Mouse (Mus musculus) kidney, adult 8-10 months (tissue): Measurements from ENCODE around the gene Zyx.

ENCODE experiments used
- DNase-seq, 2 experiments: peaks; one replicate each; pipeline ENCODE4 v3.0.0; 2022

The Zyx gene

GRCm38 (mm10) chr6:42349426-42350020 lies at the start of gene Zyx:
Gene Zyx, plus strand, starts transcription at chr6:42349630.
- DNase-seq = peak; percentile 90 to 93

GRCm38 (mm10) chr6:42309816-42310378 lies 39.5 kb upstream of the Zyx start:
- no peak for DNase-seq

GRCm38 (mm10) chr6:42310427-42311053 lies 38.9 kb upstream of the Zyx start:
- DNase-seq = no peak

GRCm38 (mm10) chr6:42318293-42318692 lies 31.1 kb upstream of the Zyx start:
- no peak for DNase-seq

- DNase-seq = no peak
Observed at GRCm38 (mm10) chr6:42323371-42324066, 25.9 kb upstream of the Zyx start.

- DNase-seq = no peak
Observed at GRCm38 (mm10) chr6:42324067-42324481, 25.4 kb upstream of the Zyx start.

- DNase-seq = no peak
Observed at GRCm38 (mm10) chr6:42324482-42325267, 24.8 kb upstream of the Zyx start, which contains the start of gene Fam131b. Gene Fam131b, minus strand, starts transcription at chr6:42324643.

- peak; percentile 46 to 76 for DNase-seq
Observed at GRCm38 (mm10) chr6:42325268-42325609, 24.2 kb upstream of the Zyx start.

GRCm38 (mm10) chr6:42326509-42326908 lies 22.9 kb upstream of the Zyx start:
- no peak for DNase-seq

- DNase-seq = no peak
Observed at GRCm38 (mm10) chr6:42328757-42329156, 20.7 kb upstream of the Zyx start.

GRCm38 (mm10) chr6:42330216-42330615 lies 19.2 kb upstream of the Zyx start:
- DNase-seq = no peak

- no peak for DNase-seq
Observed at GRCm38 (mm10) chr6:42330946-42331345, 18.5 kb upstream of the Zyx start.

- DNase-seq = no peak
Observed at GRCm38 (mm10) chr6:42339189-42339588, 10.2 kb upstream of the Zyx start.

- DNase-seq = no peak
Observed at GRCm38 (mm10) chr6:42339981-42340380, 9.4 kb upstream of the Zyx start.

GRCm38 (mm10) chr6:42342171-42342570 lies 7.3 kb upstream of the Zyx start:
- no peak for DNase-seq

GRCm38 (mm10) chr6:42343361-42344120 lies 5.9 kb upstream of the Zyx start:
- no peak for DNase-seq

- DNase-seq = no peak
Observed at GRCm38 (mm10) chr6:42344255-42344654, 5.2 kb upstream of the Zyx start.

- no peak for DNase-seq
Observed at GRCm38 (mm10) chr6:42348281-42349005, 987 bp upstream of the Zyx start.

GRCm38 (mm10) chr6:42349006-42349425 lies 414 bp upstream of the Zyx start:
- DNase-seq = peak in 1 of 2 experiments; percentile 80

GRCm38 (mm10) chr6:42350021-42350967 lies 864 bp downstream of the Zyx start:
- DNase-seq = peak; percentile 91 to 95
